Mouse (Mus musculus) liver, embryonic 16.5 days (tissue): ENCODE data around the gene Pitpnc1. TPM values are rescaled to one million over a fixed set of nuclear protein-coding genes. Genes with fewer than 3 reads are reported as not detected.

Source experiments
- ATAC-seq: fragments of 200-750 bp; cut with Nextera tagmentation; 2 replicates; pipeline ENCODE4 v1.8.0; 2017; ENCODE audit warnings: low read depth, mild to moderate bottlenecking, moderate number of reproducible peaks, moderate library complexity
- H3K27ac ChIP-seq: fragments of 300-500 bp; sonication (generic); 2 replicates; pipeline ENCODE4 v1.5.1; 2014; ENCODE audit warnings: mild to moderate bottlenecking, low read length
- H3K27me3 ChIP-seq: fragments of 300-500 bp; sonication (generic); 2 replicates; pipeline ENCODE4 v1.6.1; 2014; ENCODE audit warnings: low read depth, low read length, mixed read lengths; ENCODE audit not compliant: control insufficient read depth, insufficient read depth
- H3K36me3 ChIP-seq: fragments of 300-500 bp; sonication (generic); 2 replicates; pipeline ENCODE4 v1.6.1; 2014; ENCODE audit warnings: mild to moderate bottlenecking; ENCODE audit not compliant: control insufficient read depth, insufficient read depth
- H3K4me1 ChIP-seq: fragments of 300-500 bp; sonication (generic); 2 replicates; pipeline ENCODE4 v1.6.1; 2014; ENCODE audit warnings: low read depth, low read length, mixed read lengths; ENCODE audit not compliant: control insufficient read depth
- H3K4me2 ChIP-seq: fragments of 300-500 bp; sonication (generic); 2 replicates; pipeline ENCODE4 v1.6.1; 2014; ENCODE audit warnings: low read depth, low read length, mixed read lengths
- H3K4me3 ChIP-seq: fragments of 300-500 bp; sonication (generic); 2 replicates; pipeline ENCODE4 v1.5.1; 2014; ENCODE audit warnings: low read depth, mild to moderate bottlenecking, low read length
- H3K9ac ChIP-seq: fragments of 300-500 bp; sonication (generic); 2 replicates; pipeline ENCODE4 v1.6.1; 2014; ENCODE audit warnings: low read depth, low read length
- H3K9me3 ChIP-seq: fragments of 300-500 bp; sonication (generic); replicated peaks from 2 replicates; pipeline ENCODE4 v1.6.1; 2016; ENCODE audit warnings: low read length; ENCODE audit not compliant: control insufficient read depth
- WGBS: fragments of 180-500 bp; shearing (Covaris S2); extraction: QIAGEN DNeasy Blood & Tissue Kit; methylation state at CpG from one replicate; pipeline ENCODE4 v1.1.7; 2014; ENCODE audit not compliant: insufficient replicate concordance; 5-methylcytosine and 5-hydroxymethylcytosine counted together
- polyA plus RNA-seq: library from polyadenylated mRNA; unstranded; fragments of >200 nt; fragmentation: Nextera tagmentation; extraction: Ambion mirVana; gene quantifications from 2 replicates; pipeline ENCODE4 v1.2.1, GENCODE M21; 2015

Gene Pitpnc1
- polyA plus RNA-seq, 1 experiment from 2014 or later = 7.6 TPM

DNA sequence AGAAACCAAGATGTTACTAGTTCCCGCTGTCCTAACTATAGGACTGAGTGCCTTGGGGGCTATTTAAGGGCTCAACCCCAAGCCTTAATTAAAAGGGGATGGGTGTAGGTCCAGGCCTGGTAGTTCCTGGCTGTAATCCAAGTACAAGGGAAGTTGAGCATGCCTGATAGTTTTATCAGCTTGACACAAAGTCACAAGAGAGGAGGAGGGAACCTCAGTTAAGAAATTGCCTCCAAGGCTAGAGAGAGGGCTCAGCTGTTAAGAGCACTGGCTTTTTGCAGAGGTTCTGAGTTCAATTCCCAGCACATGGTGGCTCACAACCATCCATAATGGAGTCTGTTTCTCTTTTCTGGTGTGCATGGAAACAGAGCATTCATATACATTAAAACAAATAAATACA is 128.1 kb downstream of the Pitpnc1 start:
- Histone ChIP-seq H3K9ac (no peak overlapping the region), H3K27ac (no peak overlapping the region), H3K4me2 (peak overlapping the region; percentile 7; the same call in 1 of the 2 replicates), H3K27me3 (no peaks in the 10 kb centered on the region), H3K9me3 (no peaks in the 10 kb centered on the region), H3K4me3 (no peak overlapping the region), H3K4me1 (peaks cover 31% of the 10 kb centered on the region), H3K36me3 (no peaks in the 10 kb centered on the region)
- peak; percentile 74 for ATAC-seq
- 45% methylated on average over 1 of the region's 1 CpGs for WGBS

DNA sequence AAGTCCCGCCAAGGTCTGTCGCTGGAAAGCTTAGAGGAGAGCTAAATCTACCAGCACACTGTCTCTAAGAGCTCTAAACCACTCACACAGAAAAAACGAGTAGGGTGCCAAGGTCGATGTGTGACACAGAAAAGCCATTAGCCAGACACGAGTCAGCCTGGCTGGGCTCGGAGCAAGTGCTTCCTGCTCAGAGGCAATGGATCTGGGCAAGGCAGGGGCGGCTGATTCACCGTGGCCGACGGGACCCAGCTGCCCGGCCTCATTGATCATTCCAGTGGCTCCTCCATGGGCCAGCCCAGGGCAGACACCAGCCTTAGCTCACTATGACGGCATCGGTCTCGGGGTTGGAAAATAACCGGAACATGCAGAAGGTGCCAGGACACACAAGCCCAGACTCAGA is 129.2 kb downstream of the Pitpnc1 start:
- no peak for ATAC-seq
- no peak overlapping the region for H3K9ac ChIP-seq
- no peak overlapping the region for H3K4me3 ChIP-seq
- H3K36me3 ChIP-seq = no peaks in the 10 kb centered on the region
- H3K4me2 ChIP-seq = no peak overlapping the region
- H3K4me1 ChIP-seq = peaks cover 31% of the 10 kb centered on the region
- H3K9me3 ChIP-seq = no peaks in the 10 kb centered on the region
- 53% methylated on average over 15 of the region's 15 CpGs for WGBS
- no peak overlapping the region; the same call in 1 of the 2 replicates for H3K27ac ChIP-seq
- H3K27me3 ChIP-seq = no peaks in the 10 kb centered on the region

DNA sequence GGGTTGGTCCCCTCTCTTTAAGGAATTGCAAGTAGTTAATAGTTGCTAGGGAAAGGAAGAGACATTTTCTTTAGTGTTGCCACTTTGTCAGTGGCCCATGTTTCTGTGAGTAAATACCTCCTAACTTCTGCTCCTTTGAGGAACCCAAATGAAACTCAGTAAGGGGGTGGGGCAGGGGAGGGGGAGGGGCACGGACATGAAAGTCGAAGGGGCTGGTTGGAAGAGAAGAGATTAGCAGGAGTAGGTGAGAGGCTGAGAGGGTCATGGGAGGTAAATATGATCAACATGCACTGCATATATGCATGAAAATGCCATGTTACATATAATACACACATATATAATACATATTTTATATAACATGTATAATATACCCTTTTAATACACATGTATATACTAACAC is 129.7 kb downstream of the Pitpnc1 start:
- Histone ChIP-seq H3K36me3 (no peaks in the 10 kb centered on the region), H3K4me2 (no peak overlapping the region), H3K4me1 (peaks cover 31% of the 10 kb centered on the region), H3K9me3 (no peaks in the 10 kb centered on the region), H3K9ac (no peak overlapping the region), H3K27ac (no peak overlapping the region; the same call in 1 of the 2 replicates), H3K4me3 (no peak overlapping the region), H3K27me3 (no peaks in the 10 kb centered on the region)
- WGBS = 4% methylated on average over 2 of the region's 2 CpGs
- ATAC-seq = no peak

DNA sequence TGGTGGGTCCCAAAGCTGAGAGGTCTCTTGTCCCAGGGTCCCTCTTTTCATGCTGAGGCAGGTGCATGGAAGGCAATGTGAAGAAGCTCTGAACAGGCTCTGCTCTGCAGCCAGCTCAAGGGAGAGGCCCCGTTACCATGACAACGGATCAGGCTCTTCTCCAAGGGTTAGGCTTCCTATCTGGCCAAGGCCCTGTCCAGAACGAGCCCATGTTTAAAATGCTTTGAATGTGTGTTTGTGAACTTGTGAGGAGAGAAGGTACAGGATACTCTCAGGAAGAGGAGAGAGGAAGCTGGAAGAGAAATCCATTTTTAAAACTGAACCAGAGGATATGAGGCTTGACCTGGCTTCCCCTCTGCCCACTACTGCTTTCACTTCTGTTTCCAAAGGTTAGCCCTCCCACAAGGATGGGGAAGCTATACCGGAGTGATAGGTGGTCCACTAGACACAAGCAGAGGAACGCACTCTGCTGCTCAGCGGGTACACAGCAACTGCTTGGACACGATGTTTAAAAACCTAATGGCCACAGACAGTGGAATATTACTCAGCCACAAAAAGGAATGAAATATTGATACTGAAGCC is 131.2 kb downstream of the Pitpnc1 start:
- Histone ChIP-seq H3K36me3 (no peaks in the 10 kb centered on the region), H3K9ac (no peak overlapping the region), H3K27me3 (no peaks in the 10 kb centered on the region), H3K9me3 (no peaks in the 10 kb centered on the region), H3K4me2 (no peak overlapping the region), H3K4me1 (peaks cover 31% of the 10 kb centered on the region), H3K27ac (no peak overlapping the region), H3K4me3 (no peak overlapping the region)
- WGBS = 71% methylated on average over 7 of the region's 7 CpGs
- no peak for ATAC-seq

DNA sequence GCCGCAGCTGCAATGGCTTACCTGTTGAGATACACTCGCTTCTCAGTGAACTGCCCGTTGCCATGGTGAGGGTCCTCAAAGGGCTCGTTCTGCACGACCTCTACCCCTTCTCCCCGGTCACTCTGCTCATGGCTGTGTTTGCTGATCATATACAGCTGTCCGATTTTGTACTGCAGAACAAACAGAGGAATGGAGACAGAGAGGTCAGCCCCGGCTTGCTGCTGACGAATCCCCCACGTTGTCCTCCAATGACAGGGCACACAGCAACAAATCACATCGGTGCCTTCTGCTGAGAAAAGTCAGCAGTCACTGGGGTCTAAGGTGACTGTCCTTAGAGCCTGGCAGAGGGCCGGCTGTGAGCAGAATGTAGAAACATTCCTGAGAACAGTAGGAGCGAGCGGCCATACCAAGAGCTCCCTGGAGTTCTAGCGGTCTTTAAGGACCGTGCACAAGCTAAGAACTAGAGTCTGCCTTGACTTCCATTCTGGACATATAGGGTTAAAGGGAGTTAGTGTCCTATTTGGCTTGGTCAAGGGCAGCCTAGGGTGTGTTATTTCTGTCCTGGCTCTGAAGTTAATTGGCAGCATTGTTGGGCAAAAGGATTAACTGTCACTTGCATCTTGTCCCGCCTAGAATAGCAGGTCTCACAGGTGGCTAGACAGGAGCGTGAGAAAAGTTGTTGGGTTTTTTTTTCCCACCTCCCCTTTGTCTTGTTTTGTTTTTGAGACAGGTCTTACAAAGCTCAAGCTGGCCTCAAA is 132.9 kb downstream of the Pitpnc1 start:
- Histone ChIP-seq H3K9ac (no peak overlapping the region), H3K4me2 (peak overlapping the region; percentile 28), H3K36me3 (no peaks in the 10 kb centered on the region), H3K27me3 (no peaks in the 10 kb centered on the region), H3K9me3 (no peaks in the 10 kb centered on the region; the same call in 1 of the 2 replicates), H3K4me3 (no peak overlapping the region), H3K27ac (peak overlapping the region; percentile 55; the same call in 1 of the 2 replicates), H3K4me1 (peaks cover 26% of the 10 kb centered on the region)
- peak; percentile 80 for ATAC-seq
- WGBS = 72% methylated on average over 18 of the region's 18 CpGs

DNA sequence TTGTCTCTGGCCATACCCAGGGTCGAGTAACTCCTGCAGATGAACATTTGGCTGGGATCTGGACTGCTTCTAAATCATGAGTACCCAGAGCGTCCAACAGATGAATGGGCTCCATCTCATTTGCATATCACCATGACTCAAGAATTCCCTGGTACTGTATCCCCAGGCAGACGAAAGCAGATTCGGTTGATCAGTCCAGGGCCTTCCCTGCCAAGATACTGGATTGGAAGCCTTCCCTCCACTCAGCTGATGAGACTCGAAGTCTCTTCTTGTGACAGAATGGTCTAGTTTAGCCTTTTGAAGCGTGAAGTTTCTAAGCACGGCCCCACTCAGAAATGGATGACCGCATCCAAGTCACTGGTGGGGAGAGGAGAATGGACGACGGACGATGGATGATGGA is 134.7 kb downstream of the Pitpnc1 start:
- H3K4me1 ChIP-seq = peaks cover 12% of the 10 kb centered on the region
- ATAC-seq = no peak
- no peaks in the 10 kb centered on the region; the same call in 1 of the 2 replicates for H3K9me3 ChIP-seq
- no peak overlapping the region for H3K27ac ChIP-seq
- H3K4me2 ChIP-seq = no peak overlapping the region
- no peak overlapping the region for H3K4me3 ChIP-seq
- no peaks in the 10 kb centered on the region for H3K36me3 ChIP-seq
- no peaks in the 10 kb centered on the region for H3K27me3 ChIP-seq
- no peak overlapping the region for H3K9ac ChIP-seq
- WGBS = 79% methylated on average over 11 of the region's 11 CpGs

DNA sequence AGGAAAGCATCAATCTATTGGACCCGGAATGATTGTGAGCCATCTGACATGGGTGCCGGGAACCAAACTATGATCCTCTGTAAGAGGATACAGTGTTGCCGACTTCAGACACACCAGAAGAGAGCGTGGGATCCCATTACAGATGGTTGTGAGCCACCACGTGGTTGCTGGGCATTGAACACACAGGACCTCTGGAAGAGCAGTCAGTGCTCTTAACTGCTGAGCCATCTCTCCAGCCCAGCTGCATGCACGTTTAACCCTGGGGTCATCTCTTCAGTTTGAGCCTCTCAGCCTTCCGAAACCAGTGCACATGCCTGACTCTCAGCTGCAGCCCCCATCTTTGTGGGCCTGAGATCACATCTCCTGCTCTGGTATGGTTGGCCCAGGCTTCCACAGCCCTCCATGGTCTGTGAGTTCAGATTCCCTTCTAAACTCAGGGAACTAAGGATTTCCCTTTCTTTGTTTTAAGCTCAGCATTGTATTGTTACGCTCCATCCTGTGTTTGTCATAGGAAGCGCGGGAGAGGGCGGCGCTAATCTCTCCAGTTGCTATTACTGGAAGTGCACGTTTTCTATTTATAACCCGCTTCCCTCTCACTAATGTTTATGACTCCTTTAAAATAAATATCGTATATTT is 135.5 kb downstream of the Pitpnc1 start:
- Histone ChIP-seq H3K9me3 (no peaks in the 10 kb centered on the region; the same call in 1 of the 2 replicates), H3K27me3 (no peaks in the 10 kb centered on the region), H3K36me3 (no peaks in the 10 kb centered on the region), H3K4me1 (peaks cover 9% of the 10 kb centered on the region), H3K9ac (no peak overlapping the region), H3K4me3 (no peak overlapping the region), H3K27ac (no peak overlapping the region), H3K4me2 (no peak overlapping the region)
- WGBS = 66% methylated on average over 15 of the region's 15 CpGs
- ATAC-seq = no peak

DNA sequence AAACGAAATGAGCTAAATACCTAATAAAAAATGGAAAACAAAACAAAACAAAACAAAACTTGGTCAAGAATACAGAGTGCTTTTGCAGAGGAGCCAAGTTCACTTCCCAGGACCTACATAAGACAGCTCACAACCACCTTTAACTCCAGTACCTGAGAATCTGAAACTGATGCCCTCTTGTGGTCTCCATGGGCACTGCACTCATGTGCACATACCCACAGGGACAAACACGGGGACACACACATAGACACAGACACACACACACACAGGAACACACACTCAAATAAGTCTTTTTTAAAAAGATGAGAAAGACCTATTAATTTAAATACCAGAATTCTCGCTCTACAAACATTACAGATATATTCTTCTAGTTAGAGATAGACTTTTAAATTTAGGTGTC is 137.6 kb downstream of the Pitpnc1 start:
- WGBS = 83% methylated on average over 3 of the region's 3 CpGs
- Histone ChIP-seq H3K36me3 (no peaks in the 10 kb centered on the region), H3K4me3 (no peak overlapping the region), H3K27ac (no peak overlapping the region), H3K27me3 (no peaks in the 10 kb centered on the region), H3K4me1 (no peaks in the 10 kb centered on the region), H3K9ac (no peak overlapping the region), H3K9me3 (no peaks in the 10 kb centered on the region; the same call in 1 of the 2 replicates), H3K4me2 (no peak overlapping the region)
- ATAC-seq = no peak

DNA sequence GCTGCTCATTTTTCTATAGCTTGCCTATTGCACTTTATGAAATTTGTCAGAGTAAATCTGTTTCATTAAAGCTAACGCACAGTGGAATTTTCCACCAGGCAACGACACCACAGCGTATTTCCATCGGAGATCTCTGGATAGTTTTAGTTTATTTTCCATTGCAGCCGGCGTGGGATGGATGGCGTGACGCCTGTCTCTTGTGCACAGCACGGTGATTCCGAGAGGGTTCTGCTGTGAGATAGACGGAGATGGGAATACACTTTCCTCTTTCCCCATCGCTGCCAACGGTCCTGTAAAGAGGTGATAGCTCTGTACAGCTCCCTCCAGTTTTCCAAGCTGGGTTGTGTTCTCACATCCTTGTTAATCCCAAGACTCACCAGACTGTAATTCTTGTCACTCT is 138.2 kb downstream of the Pitpnc1 start:
- Histone ChIP-seq H3K4me2 (no peak overlapping the region), H3K9me3 (no peaks in the 10 kb centered on the region; the same call in 1 of the 2 replicates), H3K4me3 (no peak overlapping the region), H3K36me3 (no peaks in the 10 kb centered on the region), H3K27ac (no peak overlapping the region), H3K4me1 (no peaks in the 10 kb centered on the region), H3K27me3 (no peaks in the 10 kb centered on the region), H3K9ac (no peak overlapping the region)
- ATAC-seq = no peak
- WGBS = 91% methylated on average over 13 of the region's 13 CpGs
